Mouse (Mus musculus) CH12F3 (cell line): ENCODE data around the gene Tmprss11f.
"Not testable (repeated sequence)": the region's sequence is repeated elsewhere in the genome, so short reads cannot be mapped to it uniquely, and the experiment has no call there.

ENCODE experiments used
- in situ Hi-C: fragments of 300-500 bp; cut with MboI; formaldehyde crosslinking; loops from 2 replicates; pipeline ENCODE4 v1.14.3; 2020; ENCODE audit warnings: low sequenced_read_pairs

Tmprss11f gene

DNA sequence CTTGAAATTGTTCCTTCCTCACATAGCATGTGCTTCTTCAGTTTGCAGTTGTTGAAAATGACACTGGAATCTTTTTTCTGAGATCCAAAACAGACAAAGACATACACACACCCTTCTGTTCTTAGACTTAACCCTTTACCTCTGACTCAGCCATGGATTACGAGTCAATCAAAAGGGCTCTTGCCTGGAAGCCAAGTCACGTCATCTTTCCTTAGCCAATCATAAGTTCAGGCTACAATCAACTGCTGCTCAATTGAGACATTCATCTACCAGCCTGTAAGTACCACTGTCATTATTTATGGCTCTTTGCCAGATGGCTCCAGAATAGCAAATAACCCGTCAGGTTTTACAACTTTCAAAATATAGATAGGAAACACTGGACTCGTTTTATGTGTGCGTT is at the start of gene Tmprss11f:
Gene Tmprss11f, minus strand, starts transcription at position 101 of the 400 bp plus-strand sequence.
- in situ Hi-C loops: no loop called here

DNA sequence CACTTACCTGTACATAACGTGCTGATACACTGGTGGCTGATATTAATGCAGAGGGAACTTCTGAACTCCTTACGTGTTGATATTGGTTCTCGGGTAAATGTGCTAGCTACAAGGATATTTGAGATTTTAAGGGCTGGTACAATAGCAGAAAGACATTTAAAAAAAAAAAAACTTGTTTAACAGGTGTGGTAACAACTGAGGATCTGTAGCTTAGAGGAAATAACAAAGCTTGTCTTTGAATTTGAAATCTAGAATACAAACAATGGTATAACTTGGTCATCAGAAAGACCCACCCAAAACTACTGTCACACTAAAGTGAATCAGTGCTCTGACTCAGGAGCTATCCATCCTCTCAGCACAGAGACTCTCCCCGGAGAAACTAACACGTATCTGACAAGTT is 44.0 kb upstream of the Tmprss11f start, which contains the start of gene Tmprss11b:
Gene Tmprss11b, minus strand, starts transcription at position 101 of the 400 bp plus-strand sequence.
- in situ Hi-C loops: no loop called here

DNA sequence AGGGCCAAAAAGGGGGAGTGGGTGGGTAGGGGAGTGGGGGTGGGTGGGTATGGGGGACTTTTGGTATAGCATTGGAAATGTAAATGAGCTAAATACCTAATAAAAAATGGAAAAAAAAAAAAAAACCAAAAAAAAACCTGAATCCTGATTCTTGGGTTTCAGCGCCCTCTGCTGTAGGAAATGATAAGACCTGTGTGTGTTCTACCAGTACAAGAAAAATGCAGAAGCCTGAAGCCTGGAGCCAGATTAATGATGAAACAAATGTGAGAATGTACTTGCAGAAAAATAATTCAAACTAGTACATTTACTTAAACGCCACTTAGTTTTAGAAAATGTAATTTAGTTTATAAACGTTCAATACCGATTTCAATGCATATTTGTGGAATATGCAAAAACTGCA is 17.0 kb upstream of the Tmprss11f start:
- in situ Hi-C loops: not testable (repeated sequence)

DNA sequence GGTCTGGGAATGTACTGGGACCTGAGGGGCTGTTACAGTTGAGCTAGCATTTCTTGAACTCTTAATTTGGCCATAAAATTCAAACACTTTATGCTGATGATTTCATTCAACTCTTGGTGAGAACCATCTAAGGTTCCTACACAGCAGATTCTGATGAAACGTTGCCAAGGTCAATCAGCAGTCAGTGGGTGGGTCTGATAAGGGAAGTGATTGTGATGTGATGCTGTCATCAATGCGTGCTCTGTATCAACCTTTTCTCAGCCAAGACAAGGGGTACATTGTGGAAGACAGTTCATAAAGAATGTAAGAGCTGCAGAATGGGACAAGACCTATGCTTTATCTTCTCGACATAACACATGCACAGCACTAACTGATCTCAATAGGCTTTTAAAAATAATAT is 8.6 kb upstream of the Tmprss11f start:
- in situ Hi-C loops: no loop called here

DNA sequence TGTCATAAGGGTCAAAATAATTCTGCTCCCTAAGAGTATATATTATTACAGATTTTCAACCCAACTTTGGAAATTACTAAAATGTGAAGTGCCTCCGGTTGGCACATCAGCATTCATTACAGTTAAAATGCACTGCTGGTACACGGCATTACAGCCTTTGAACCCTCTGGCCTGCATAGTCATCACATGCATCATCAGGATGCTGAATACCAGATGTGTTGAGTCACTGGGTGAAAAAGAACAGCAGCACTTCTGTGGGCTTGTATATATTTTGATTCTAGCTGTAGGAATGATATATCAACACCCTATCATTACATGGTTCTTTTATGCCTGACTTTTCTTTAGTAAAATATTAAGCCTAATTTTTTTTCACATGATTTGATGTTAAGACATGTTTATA is 1.5 kb downstream of the Tmprss11f start:
- in situ Hi-C loops: no loop called here

DNA sequence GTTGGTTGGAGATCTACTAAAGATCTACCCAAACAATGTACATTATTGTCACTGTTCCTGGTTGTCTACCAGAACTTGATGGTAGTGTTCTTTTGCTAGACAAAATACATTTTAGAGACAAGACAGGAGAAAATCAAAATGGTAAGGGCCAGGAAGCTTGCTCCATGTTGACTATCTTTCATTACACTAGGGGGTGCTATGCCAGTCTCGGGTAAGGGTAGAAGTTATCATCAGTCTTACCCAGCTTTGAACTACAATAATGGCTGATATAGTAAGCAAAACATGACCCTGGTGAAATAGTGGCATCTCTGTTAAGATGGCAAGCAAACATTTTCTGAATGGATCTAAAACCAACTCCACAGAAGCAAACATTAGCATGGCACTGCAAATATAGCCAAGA is 10.4 kb downstream of the Tmprss11f start:
- in situ Hi-C loops: no loop called here

DNA sequence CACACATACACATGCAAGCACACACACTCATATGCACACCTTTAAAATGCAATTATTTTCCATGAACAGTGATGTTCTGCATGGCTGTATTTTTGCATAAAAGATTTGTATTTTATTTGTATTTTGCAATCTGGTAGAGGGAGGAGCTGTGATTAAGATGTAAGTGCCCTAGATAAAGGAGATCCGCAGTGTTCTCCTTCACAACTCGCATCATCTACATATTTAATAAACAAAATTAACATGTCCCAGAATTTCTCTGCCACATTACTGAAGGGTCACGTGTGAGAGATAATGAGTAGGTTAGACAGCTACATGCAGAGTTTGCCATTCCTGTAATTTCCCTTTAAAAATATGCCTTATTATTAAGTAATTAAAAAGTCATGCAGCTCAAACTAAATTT is 46.3 kb downstream of the Tmprss11f start:
- in situ Hi-C loops: no loop called here

DNA sequence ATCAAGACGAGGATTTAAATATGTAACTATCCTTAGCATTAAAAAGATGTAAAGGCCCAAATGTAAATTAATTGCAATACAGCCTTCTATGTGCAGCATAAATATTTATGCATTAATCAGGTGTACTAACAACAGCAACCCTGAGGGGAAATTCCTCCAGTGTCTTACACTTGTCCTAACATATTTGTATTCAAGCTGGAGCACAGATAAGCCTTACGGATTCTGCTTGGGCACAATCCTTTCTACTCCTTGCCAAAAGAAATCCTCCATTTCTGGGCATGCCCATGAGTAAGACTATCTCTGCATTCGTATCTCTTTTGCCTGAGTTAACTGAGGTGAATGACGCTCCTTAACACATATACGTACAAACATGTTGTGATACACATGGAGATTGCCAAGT is 49.6 kb downstream of the Tmprss11f start:
- in situ Hi-C loops: no loop called here

DNA sequence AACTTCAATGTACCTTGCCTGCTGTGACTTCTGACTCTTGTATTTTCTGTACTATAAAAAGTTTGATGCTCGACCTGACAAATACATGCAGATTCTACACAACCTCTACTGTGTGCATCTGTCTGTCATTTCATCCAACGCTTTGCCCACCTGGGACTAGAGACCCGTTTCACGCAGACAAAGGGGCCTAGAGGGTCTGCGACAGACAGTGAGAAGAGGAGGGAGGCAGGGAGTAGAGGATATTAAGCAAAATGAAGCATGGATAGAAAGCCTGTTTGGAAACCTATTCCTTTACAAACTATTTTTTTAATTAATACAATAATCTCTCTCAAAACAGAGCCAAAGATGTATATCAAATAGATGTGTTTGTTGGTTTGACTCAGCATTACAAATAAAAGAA is 50.2 kb downstream of the Tmprss11f start:
- in situ Hi-C loops: no loop called here

DNA sequence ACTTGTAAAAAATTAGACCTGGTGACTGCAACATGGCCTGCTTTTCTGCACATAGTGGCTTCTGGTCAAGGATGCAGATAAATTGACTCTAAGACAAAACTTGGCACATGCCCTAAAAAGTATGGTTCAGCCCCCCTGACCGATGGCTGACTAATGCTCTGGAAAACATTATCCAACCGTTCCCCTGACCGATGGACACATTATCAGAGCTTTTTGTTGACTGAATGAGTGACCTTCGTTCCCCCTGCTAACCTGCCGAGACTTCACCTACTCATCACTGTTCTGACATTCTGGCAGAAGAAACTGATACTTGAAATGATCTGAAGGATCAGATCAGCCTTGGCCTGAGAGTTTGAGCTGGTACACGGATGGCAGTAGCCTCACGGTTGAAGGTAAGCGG is 53.5 kb downstream of the Tmprss11f start:
- in situ Hi-C loops: not testable (repeated sequence)

DNA sequence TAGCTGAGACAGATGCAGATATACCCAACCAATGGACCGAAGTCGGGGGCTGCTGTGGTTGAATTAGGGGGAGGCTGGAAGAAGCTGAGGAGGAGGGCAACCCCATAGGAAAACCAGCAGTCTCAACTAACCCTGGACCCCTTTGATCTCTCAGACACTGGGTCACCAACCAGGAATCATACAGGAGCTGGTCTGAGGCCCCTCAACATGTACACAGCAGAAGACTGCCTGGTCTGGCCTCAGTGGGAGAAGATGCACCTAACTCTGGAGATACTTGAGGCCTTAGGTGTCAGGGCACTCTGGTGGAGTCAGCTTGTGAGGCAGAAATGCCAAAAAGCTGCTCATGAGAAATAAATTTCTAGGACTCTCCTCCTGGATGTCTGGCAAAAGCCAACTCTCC is 85.5 kb downstream of the Tmprss11f start:
- in situ Hi-C loops: no loop called here

DNA sequence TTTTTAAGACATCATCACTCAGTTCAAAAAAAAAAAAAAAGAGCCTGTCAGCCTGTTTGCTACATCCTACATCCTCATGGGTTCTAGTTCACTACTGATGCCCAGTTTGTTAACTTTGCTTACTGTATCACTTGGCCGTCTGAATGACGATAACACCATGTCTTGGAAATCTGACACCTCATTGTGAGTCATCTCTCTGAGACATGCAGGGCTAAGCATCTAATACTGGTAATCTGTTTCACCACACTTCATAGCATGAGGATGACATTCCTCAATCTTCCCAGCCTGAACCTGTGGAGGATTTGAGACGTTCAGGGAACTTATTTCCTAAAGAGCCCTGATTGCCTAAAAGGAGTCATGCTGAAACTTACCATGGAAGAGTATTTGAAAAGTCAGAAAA is 91.6 kb downstream of the Tmprss11f start:
- in situ Hi-C loops: no loop called here

DNA sequence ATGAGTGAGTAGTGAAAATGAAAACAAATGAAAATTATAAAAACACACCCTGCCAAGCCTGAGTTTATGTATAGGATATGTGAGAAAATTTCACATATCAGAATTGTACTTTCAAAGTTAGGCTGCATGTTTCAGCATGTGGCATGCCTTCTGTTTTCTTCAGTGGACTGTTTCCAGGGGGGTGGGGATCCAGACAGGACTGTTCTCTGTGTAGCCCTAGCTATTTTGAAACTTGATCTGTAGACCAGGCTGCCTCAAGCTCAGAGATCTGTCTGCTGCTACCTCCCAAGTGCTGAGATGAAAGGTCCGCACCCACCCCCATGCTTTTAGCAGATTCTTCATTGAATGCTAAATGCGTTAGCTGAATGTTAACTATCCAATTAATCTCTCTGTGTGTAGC is 103.5 kb downstream of the Tmprss11f start:
- in situ Hi-C loops: no loop called here

DNA sequence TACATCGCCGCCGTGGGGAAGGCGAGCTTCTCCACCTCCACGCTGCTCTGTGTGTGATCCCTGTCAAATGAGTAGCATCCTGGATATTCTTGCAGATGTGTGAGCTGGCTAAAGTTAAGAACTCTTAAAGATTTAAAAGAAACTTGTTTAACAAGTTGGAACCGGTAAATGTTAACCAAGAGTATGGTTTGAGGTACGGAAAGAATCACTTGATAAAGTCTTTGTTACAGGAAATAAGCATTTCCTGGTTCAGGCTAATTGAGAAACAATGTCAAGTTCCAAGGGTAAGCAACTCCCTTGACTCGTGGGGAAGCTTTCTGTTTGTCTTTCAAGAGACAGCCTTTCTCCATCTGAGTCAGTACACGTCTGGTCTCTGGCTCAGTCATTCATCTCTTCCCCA is 113.7 kb downstream of the Tmprss11f start, which contains the start of gene Tmprss11g:
Gene Tmprss11g, minus strand, starts transcription at position 101 of the 400 bp plus-strand sequence.
- in situ Hi-C loops: no loop called here

DNA sequence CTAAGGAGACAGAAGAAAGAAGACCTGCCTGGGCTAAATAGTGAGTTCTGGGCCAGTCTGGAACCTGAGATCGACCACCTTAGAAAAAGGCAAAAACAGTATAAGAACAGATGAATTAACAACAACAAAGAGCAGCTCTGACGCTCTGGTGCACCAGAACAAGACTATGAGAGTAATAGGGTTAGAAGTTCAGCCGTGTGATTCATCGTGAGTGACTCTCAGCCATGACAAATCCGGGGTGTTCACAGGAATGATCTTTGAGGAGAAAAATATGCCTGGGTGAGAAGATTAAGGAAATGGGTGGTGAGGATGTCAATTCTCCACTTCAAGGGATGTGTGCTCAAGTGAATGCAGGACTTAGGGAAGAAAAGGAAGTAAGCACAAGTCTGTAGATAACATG is 120.7 kb downstream of the Tmprss11f start:
- in situ Hi-C loops: no loop called here

DNA sequence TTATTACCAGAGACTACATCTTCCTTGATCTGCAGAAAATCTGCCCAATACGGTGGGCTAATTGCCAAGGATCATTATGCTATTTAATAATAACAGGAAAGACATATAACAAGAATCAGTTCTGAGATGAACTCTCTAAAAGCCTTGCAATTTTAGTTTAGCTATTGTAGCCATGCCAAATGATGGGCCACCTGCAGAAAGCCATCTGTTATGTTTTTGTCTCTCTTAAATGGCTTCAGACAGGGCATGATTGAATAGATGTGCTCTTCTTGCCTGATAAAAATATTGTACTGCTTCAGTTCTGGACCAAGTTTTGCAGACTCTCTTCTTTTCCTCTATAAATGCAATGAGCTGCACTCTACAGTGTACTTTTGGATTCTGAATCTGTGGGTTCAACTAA is 138.8 kb downstream of the Tmprss11f start:
- in situ Hi-C loops: no loop called here

DNA sequence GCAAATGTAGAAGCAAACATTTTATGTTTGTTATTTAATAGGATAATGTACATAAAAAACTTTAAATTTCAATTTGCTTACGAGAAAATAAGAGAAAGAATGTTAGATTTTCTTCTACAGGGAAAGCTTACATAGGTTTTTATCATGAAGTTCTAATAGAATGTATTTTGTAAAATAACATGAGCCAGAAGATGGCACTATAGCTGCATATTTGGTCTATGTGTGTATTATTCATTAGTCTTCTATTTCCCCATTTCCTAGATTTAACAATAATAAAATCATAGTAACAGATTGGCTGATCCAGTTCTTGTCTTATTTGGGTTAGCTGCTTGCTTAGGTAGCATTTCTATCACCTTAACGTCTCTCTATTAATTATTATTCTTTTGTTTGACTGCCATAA is 149.7 kb downstream of the Tmprss11f start:
- in situ Hi-C loops: no loop called here

DNA sequence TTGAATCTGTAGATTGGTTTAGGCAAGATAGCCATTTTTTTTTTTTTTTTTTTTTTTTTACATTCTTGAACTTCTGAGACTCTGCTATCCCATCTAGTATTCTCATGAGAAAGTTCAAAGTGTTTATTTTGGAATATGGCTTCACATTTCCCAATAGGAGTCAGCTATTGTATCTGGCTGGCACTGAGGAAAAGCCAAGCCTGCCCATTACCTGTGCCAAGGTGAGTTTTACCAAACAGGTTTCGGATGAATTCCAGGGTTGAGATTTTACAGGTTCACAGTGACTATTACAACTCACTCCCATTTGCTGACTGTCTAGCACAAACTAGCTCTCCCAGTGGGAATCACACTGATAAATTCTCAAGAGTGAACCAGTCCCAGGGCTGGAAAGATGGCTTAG is 150.2 kb downstream of the Tmprss11f start:
- in situ Hi-C loops: no loop called here

DNA sequence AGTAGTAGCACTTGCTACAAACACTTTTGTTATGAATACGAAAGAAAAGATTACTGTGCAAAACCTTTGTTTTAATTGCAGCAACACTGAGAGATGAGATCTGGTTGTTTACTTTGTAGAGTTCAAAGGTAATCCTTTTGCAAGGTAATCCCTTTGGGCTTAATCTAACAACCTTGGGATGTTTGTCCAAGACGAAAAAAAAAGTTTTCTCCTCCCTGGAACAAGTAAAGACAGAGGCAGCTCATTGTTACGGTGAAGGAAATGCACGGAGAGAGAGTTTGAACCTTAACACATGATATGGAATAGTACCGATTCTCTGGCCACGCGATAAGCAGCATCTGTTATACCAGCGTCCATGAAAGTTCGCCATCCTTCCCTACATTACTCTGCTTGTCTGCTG is 158.4 kb downstream of the Tmprss11f start:
- in situ Hi-C loops: no loop called here
